Mouse (Mus musculus) right cerebral cortex, postnatal 4 days (tissue): Measurements from ENCODE around the gene Epha1.

Experiments
- DNase-seq: peaks from one replicate; pipeline ENCODE4 v3.0.0-alpha.2; 2022

Gene Epha1

GRCm38 (mm10) chr6:42372421-42372815, 650 bp downstream of the Epha1 start:
- DNase-seq = no peak

- DNase-seq = no peak
Observed at GRCm38 (mm10) chr6:42372001-42372400, 1.1 kb downstream of the Epha1 start.

- no peak for DNase-seq
Observed at GRCm38 (mm10) chr6:42370630-42371363, 2.3 kb downstream of the Epha1 start.

- no peak for DNase-seq
Observed at GRCm38 (mm10) chr6:42369870-42370269, 3.2 kb downstream of the Epha1 start.

- no peak for DNase-seq
Observed at GRCm38 (mm10) chr6:42365215-42365614, 7.9 kb downstream of the Epha1 start.

GRCm38 (mm10) chr6:42364607-42365006, 8.5 kb downstream of the Epha1 start:
- no peak for DNase-seq

- DNase-seq = no peak
Observed at GRCm38 (mm10) chr6:42364066-42364465, 9.0 kb downstream of the Epha1 start.

- no peak for DNase-seq
Observed at GRCm38 (mm10) chr6:42362974-42363373, 10.1 kb downstream of the Epha1 start.

GRCm38 (mm10) chr6:42362497-42362896, 10.6 kb downstream of the Epha1 start:
- no peak for DNase-seq

GRCm38 (mm10) chr6:42362074-42362473, 11.0 kb downstream of the Epha1 start:
- DNase-seq = no peak

- DNase-seq = no peak
Observed at GRCm38 (mm10) chr6:42361041-42361895, 11.8 kb downstream of the Epha1 start.

- no peak for DNase-seq
Observed at GRCm38 (mm10) chr6:42360231-42360840, 12.7 kb downstream of the Epha1 start.

GRCm38 (mm10) chr6:42359364-42360147, 13.5 kb downstream of the Epha1 start:
- no peak for DNase-seq

GRCm38 (mm10) chr6:42358901-42359300, 14.2 kb downstream of the Epha1 start:
- no peak for DNase-seq

- no peak for DNase-seq
Observed at GRCm38 (mm10) chr6:42357901-42358300, 15.2 kb downstream of the Epha1 start.

GRCm38 (mm10) chr6:42356913-42357312, 16.2 kb downstream of the Epha1 start:
- no peak for DNase-seq

- no peak for DNase-seq
Observed at GRCm38 (mm10) chr6:42355794-42356600, 17.1 kb downstream of the Epha1 start.

- DNase-seq = no peak
Observed at GRCm38 (mm10) chr6:42355366-42355765, 17.7 kb downstream of the Epha1 start.

- no peak for DNase-seq
Observed at GRCm38 (mm10) chr6:42354076-42355019, 18.7 kb downstream of the Epha1 start.

- DNase-seq = no peak
Observed at GRCm38 (mm10) chr6:42353180-42353579, 19.9 kb downstream of the Epha1 start.

GRCm38 (mm10) chr6:42352486-42352846, 20.6 kb downstream of the Epha1 start:
- no peak for DNase-seq
